Mouse (Mus musculus) CH12.LX (cell line): Measurements from ENCODE around the gene Pitpnm3. TPM values are rescaled to one million over a fixed set of nuclear protein-coding genes. Genes with fewer than 3 reads are reported as not detected.

Experiments
- DNase-seq: peaks from one replicate; pipeline ENCODE4 v3.0.0-alpha.2; 2013; ENCODE audit errors: extremely low read depth
- H3K27ac ChIP-seq: 2 replicates; pipeline ENCODE4 v1.5.1; 2012; ENCODE audit warnings: low read depth, mild to moderate bottlenecking, control low read depth, moderate library complexity; ENCODE audit not compliant: insufficient read depth
- H3K27me3 ChIP-seq: replicated peaks from 2 replicates; pipeline ENCODE3; 2012; ENCODE audit warnings: inconsistent platforms
- H3K36me3 ChIP-seq, 2 experiments: replicated peaks in 1 of 2; 2 replicates each; pipeline versions ENCODE3 to v1.6.1; 2012; ENCODE audit warnings: inconsistent platforms in 1 of 2, low read length in 1 of 2, mild to moderate bottlenecking in 1 of 2, mixed read lengths in 1 of 2, moderate library complexity in 1 of 2; ENCODE audit not compliant: control insufficient read depth in 1 of 2, insufficient read depth in 1 of 2
- H3K4me1 ChIP-seq, 2 experiments: 2 replicates each; pipeline ENCODE4 v1.6.1; 2012; ENCODE audit warnings: inconsistent platforms in 1 of 2, moderate library complexity in 1 of 2; ENCODE audit not compliant: insufficient read depth in 2 of 2, control insufficient read depth in 1 of 2
- H3K4me2 ChIP-seq: 2 replicates; pipeline ENCODE4 v1.6.1; 2012; ENCODE audit warnings: low read depth, mild to moderate bottlenecking, control low read depth; ENCODE audit not compliant: poor library complexity, insufficient read depth, severe bottlenecking
- H3K4me3 ChIP-seq, 3 experiments: fragments of 150-350 bp in 1 of 3; sonication (generic) in 1 of 3; replicated peaks in 1 of 3; 2 replicates each; pipeline versions ENCODE3 to v1.5.1; 2011 to 2012; ENCODE audit warnings: low read depth in 2 of 3, low read length in 2 of 3, mild to moderate bottlenecking in 2 of 3, moderate library complexity in 2 of 3, control low read depth in 1 of 3, improper control_type of control experiment in 1 of 3, inconsistent platforms in 1 of 3, mixed read lengths in 1 of 3; ENCODE audit not compliant: poor library complexity in 1 of 3
- H3K79me2 ChIP-seq: replicated peaks from 2 replicates; pipeline ENCODE4 v1.6.1; 2012; ENCODE audit warnings: mild to moderate bottlenecking, moderate library complexity; ENCODE audit not compliant: control insufficient read depth, poor library complexity, insufficient read depth, severe bottlenecking; ENCODE audit errors: extremely low read depth
- H3K9ac ChIP-seq: 2 replicates; pipeline ENCODE4 v1.6.1; 2012; ENCODE audit warnings: low read depth, mild to moderate bottlenecking, control low read depth, moderate library complexity; ENCODE audit not compliant: insufficient read depth
- H3K9me3 ChIP-seq: replicated peaks from 2 replicates; pipeline ENCODE3; 2012; ENCODE audit warnings: low read length, inconsistent platforms, mixed read lengths
- CHD1 ChIP-seq: IDR thresholded peaks from 2 replicates; pipeline ENCODE4 v1.6.1; 2012; ENCODE audit warnings: low read depth, low read length, improper control_type of control experiment, inconsistent platforms
- CHD2 ChIP-seq: IDR thresholded peaks from 2 replicates; pipeline ENCODE4 v1.6.1; 2011; ENCODE audit warnings: low read length, improper control_type of control experiment
- CTCF ChIP-seq, 2 experiments: IDR thresholded peaks in 1 of 2; conservative IDR thresholded peaks in 1 of 2; 2 replicates each; pipeline ENCODE4 v1.5.1; 2011 to 2012; ENCODE audit warnings: low read depth in 2 of 2, low read length in 2 of 2, improper control_type of control experiment in 1 of 2, inconsistent platforms in 1 of 2, mild to moderate bottlenecking in 1 of 2, moderate library complexity in 1 of 2
- E2F4 ChIP-seq: IDR thresholded peaks from 2 replicates; pipeline ENCODE4 v1.6.1; 2011; ENCODE audit warnings: low read depth, low read length, improper control_type of control experiment; ENCODE audit not compliant: insufficient replicate concordance
- ELF1 ChIP-seq: IDR thresholded peaks from 2 replicates; pipeline ENCODE4 v1.6.1; 2014; ENCODE audit warnings: low read depth, mild to moderate bottlenecking, inconsistent platforms, low read length, improper control_type of control experiment
- EP300 ChIP-seq: IDR thresholded peaks from 2 replicates; pipeline ENCODE4 v1.6.1; 2011; ENCODE audit warnings: low read length, improper control_type of control experiment
- ETS1 ChIP-seq: conservative IDR thresholded peaks from 2 replicates; pipeline ENCODE4 v1.6.1; 2012; ENCODE audit warnings: low read depth, mild to moderate bottlenecking, inconsistent platforms, low read length, improper control_type of control experiment, moderate library complexity
- GABPA ChIP-seq: IDR thresholded peaks from 2 replicates; pipeline ENCODE4 v1.6.1; 2012; ENCODE audit warnings: low read depth, low read length, improper control_type of control experiment, inconsistent platforms; ENCODE audit not compliant: insufficient replicate concordance
- IRF4 ChIP-seq: IDR thresholded peaks from 2 replicates; pipeline ENCODE4 v1.6.1; 2014; ENCODE audit warnings: low read depth, mild to moderate bottlenecking, inconsistent platforms, low read length, improper control_type of control experiment
- JUND ChIP-seq: conservative IDR thresholded peaks from 2 replicates; pipeline ENCODE4 v1.6.1; 2011; ENCODE audit warnings: low read depth, low read length, improper control_type of control experiment
- MAZ ChIP-seq: IDR thresholded peaks from 2 replicates; pipeline ENCODE4 v1.6.1; 2012; ENCODE audit warnings: low read depth, mild to moderate bottlenecking, inconsistent platforms, low read length, improper control_type of control experiment, moderate library complexity
- PAX5 ChIP-seq: IDR thresholded peaks from 2 replicates; pipeline ENCODE4 v1.6.1; 2012; ENCODE audit warnings: low read length, inconsistent platforms, mixed read lengths
- POLR2A ChIP-seq: IDR thresholded peaks from 2 replicates; pipeline ENCODE4 v1.6.1; 2011; ENCODE audit warnings: low read depth, mild to moderate bottlenecking, improper control_type of control experiment, low read length
- POLR2AphosphoS2 ChIP-seq: IDR thresholded peaks from 2 replicates; pipeline ENCODE4 v1.6.1; 2011; ENCODE audit warnings: low read depth, low read length, improper control_type of control experiment
- RAD21 ChIP-seq: IDR thresholded peaks from 2 replicates; pipeline ENCODE4 v1.6.1; 2011; ENCODE audit warnings: low read depth, mild to moderate bottlenecking, low read length, improper control_type of control experiment, moderate library complexity
- SIN3A ChIP-seq: IDR thresholded peaks from 2 replicates; pipeline ENCODE4 v1.6.1; 2012; ENCODE audit warnings: low read length, improper control_type of control experiment, inconsistent platforms
- SMC3 ChIP-seq: IDR thresholded peaks from 2 replicates; pipeline ENCODE4 v1.6.1; 2011; ENCODE audit warnings: low read depth, low read length, improper control_type of control experiment
- TCF12 ChIP-seq: IDR thresholded peaks from 2 replicates; pipeline ENCODE4 v1.6.1; 2014; ENCODE audit warnings: low read depth, mild to moderate bottlenecking, inconsistent platforms, low read length, improper control_type of control experiment
- UBTF ChIP-seq: IDR thresholded peaks from 2 replicates; pipeline ENCODE4 v1.6.1; 2012; ENCODE audit warnings: low read depth, mild to moderate bottlenecking, inconsistent platforms, low read length, improper control_type of control experiment, moderate library complexity
- USF1 ChIP-seq: IDR thresholded peaks from 2 replicates; pipeline ENCODE4 v1.6.1; 2014; ENCODE audit warnings: low read depth, mild to moderate bottlenecking, inconsistent platforms, low read length, improper control_type of control experiment
- USF2 ChIP-seq: conservative IDR thresholded peaks from 2 replicates; pipeline ENCODE4 v1.6.1; 2011; ENCODE audit warnings: low read depth, low read length, improper control_type of control experiment
- ZKSCAN1 ChIP-seq: IDR thresholded peaks from 2 replicates; pipeline ENCODE4 v1.6.1; 2012; ENCODE audit warnings: low read depth, inconsistent platforms, low read length, improper control_type of control experiment, borderline replicate concordance
- dilution Hi-C: fragments of 300-500 bp; cut with MboI; formaldehyde crosslinking; loops from 2 replicates; pipeline ENCODE4 v1.14.3; 2020; ENCODE audit warnings: low sequenced_read_pairs; ENCODE audit not compliant: extremely low pct_unique_long_range_greater_than_20kb, extremely low pct_ligation_motif_present
- in situ Hi-C: fragments of 300-500 bp; cut with MboI; formaldehyde crosslinking; loops from 3 replicates; pipeline ENCODE4 v1.14.3; 2019; ENCODE audit warnings: low sequenced_read_pairs, low pct_ligation_motif_present, low pct_unique_long_range_greater_than_20kb, mixed read lengths
- polyA plus RNA-seq: library from polyadenylated mRNA; unstranded; fragments of >175 nt; gene quantifications from 2 replicates; pipeline ENCODE4 v1.2.1, GENCODE M21; 2012; ENCODE audit warnings: low read depth; ENCODE audit not compliant: insufficient read length
- total RNA-seq, 2 experiments: library from RNA; depleted of rRNA; stranded (reverse); fragments of 300-350 nt in 1 of 2; fragments of >200 nt in 1 of 2; gene quantifications; 2 replicates each; pipeline ENCODE4 v1.2.3; 2012 to 2014

Gene Pitpnm3
- total and polyA plus RNA-seq, 3 experiments, result 0.08 to 0.59 (median 0.31) TPM

- Histone ChIP-seq H3K4me1 (peaks cover 34 to 57% of the 10 kb centered on the region in 2 experiments), H3K4me3 (no peak overlapping the region), H3K9me3 (no peaks in the 10 kb centered on the region), H3K4me2 (no peak overlapping the region), H3K36me3 (no peaks in the 10 kb centered on the region), H3K27ac (no peak overlapping the region), H3K27me3 (peaks cover 35% of the 10 kb centered on the region), H3K79me2 (no peaks in the 10 kb centered on the region), H3K9ac (no peak overlapping the region)
- TF ChIP-seq PAX5 (no peak), SMC3 (no peak), GABPA (no peak), ETS1 (no peak), RAD21 (no peak), CTCF (conservative IDR thresholded peaks at IDR 0.05 in 1 of 2, IDR thresholded peaks at IDR 0.05 in 1 of 2; ENCODE audit: low read depth in 2 of 2, low read length in 2 of 2) (no peak), TCF12 (no peak), MAZ (no peak), POLR2AphosphoS2 (no peak), IRF4 (no peak), JUND (no peak), POLR2A (no peak)
- in situ Hi-C loops (loop anchor here (5.0 kb wide), 1 partner anchor 139 kb away; the partner anchor contains the start of genes 4933427D14Rik, Gm43951 and Txndc17), dilution Hi-C loops (no loop called here)
- DNase-seq, result no peak
These were observed 67.6 kb downstream of the Pitpnm3 start for GRCm38 (mm10) chr11:72068026-72068425.

- dilution Hi-C loops (no loop called here), in situ Hi-C loops (loop anchor here (5.0 kb wide), 1 partner anchor 140 kb away; the partner anchor contains the start of genes 4933427D14Rik, Gm43951 and Txndc17)
- DNase-seq, result no peak
- no peak overlapping the region for H3K4me3 ChIP-seq
- no peaks in the 10 kb centered on the region for H3K79me2 ChIP-seq
- no peak overlapping the region for H3K27ac ChIP-seq
- no peaks in the 10 kb centered on the region for H3K9me3 ChIP-seq
- TF ChIP-seq ELF1, result no peak
- no peak for TF ChIP-seq EP300
- no peak for TF ChIP-seq UBTF
- no peak for TF ChIP-seq CHD2
- no peak for TF ChIP-seq ETS1
- TF ChIP-seq USF2, result no peak
- TF ChIP-seq CHD1, result no peak
- TF ChIP-seq USF1, result no peak
- no peak for TF ChIP-seq JUND
- TF ChIP-seq E2F4, result no peak
- TF ChIP-seq ZKSCAN1, result no peak
- no peak for TF ChIP-seq SIN3A
- TF ChIP-seq, all 38 proteins: peak for 0
- no peaks in the 10 kb centered on the region for H3K36me3 ChIP-seq
- H3K4me1 ChIP-seq, result peaks cover 41 to 64% of the 10 kb centered on the region in 2 experiments
- no peak overlapping the region for H3K4me2 ChIP-seq
- H3K9ac ChIP-seq, result no peak overlapping the region
- H3K27me3 ChIP-seq, result peaks cover 28% of the 10 kb centered on the region
These were observed 68.3 kb downstream of the Pitpnm3 start for GRCm38 (mm10) chr11:72067326-72067725.
